Mouse (Mus musculus): ENCODE measurements around the gene Atp2b4. TPM values are rescaled to one million over a fixed set of nuclear protein-coding genes. Genes with fewer than 3 reads are reported as not detected.

The Atp2b4 gene
- polyA plus RNA-seq, 1 experiment from 2014 or later: 23.4 TPM

DNA sequence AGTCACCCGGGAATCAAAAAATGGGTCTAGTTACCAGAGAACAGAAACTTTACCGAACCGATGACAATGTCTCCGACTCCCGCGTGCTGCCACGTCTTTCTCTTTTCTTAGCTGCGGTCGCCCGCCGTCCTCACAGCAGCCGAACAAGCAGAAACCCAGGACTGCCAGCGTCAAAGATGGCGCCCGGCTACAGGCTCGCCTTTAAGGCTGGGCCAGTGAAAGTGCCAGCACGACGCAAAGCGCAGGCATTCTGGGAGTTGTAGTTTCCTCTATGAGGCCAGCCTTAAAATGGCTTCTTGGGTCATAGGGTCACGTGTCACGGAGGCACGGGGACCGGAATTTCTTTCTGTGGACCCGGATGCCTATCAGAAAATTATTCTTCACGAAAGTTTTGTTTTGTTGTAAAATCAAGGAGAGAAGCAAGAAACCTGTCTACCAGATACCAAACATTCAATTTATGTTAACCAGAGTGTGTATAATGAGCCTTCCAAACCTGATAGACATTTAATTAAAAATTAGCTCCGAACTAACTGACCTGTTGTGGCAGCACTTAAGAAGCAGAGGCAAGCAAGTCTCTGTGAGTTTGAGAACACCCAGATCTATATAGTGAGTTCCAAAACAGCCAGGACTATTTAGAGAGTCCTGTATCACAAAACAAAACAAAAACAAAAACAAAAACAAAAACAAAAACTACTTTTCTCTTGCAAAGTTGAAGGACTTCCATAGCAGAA is 139.5 kb downstream of the Atp2b4 start, which contains the start of gene Gm38394:
Gene Gm38394, minus strand, starts transcription at position 116 of the 731 bp plus-strand sequence.
- WGBS: 3% methylated on average over 24 of the region's 26 CpGs
- peaks cover 26% of the 10 kb centered on the region for H3K4me1 ChIP-seq (ENCODE audit: control insufficient read depth, insufficient read depth, low read length)
- ATAC-seq (ENCODE audit: low read depth): peak; percentile 99
- peak within 1 kb of the TSS; percentile 64 for H3K4me3 ChIP-seq (ENCODE audit: low read depth, low read length)
- peak within 1 kb of the TSS; percentile 92 for H3K9ac ChIP-seq (ENCODE audit: low read depth, low read length)
- H3K27me3 ChIP-seq (replicated peaks; ENCODE audit: control insufficient read depth, insufficient read depth, low read length): no peaks in the 10 kb centered on the region
- H3K27ac ChIP-seq (replicated peaks; ENCODE audit: low read depth, low read length): peak within 1 kb of the TSS; percentile 97
- peak within 1 kb of the TSS; percentile 73 for H3K4me2 ChIP-seq (ENCODE audit: low read depth, low read length)
- H3K36me3 ChIP-seq (ENCODE audit: control insufficient read depth, insufficient read depth, low read length): peaks cover 32% of the 10 kb centered on the region
- peak; percentile 99 for DNase-seq (ENCODE audit: low spot score)
- H3K9me3 ChIP-seq (ENCODE audit: control insufficient read depth, low read length): no peaks in the 10 kb centered on the region

GRCm38 (mm10) chr1:133660466-133661202 is 140.2 kb downstream of the Atp2b4 start, which contains the start of gene Zbed6:
Zbed6 (minus strand) TSS chr1:133660885.
- under 1% methylated on average over 19 of the region's 41 CpGs for WGBS
- peak; percentile 81 for ATAC-seq (ENCODE audit: low read depth)

DNA sequence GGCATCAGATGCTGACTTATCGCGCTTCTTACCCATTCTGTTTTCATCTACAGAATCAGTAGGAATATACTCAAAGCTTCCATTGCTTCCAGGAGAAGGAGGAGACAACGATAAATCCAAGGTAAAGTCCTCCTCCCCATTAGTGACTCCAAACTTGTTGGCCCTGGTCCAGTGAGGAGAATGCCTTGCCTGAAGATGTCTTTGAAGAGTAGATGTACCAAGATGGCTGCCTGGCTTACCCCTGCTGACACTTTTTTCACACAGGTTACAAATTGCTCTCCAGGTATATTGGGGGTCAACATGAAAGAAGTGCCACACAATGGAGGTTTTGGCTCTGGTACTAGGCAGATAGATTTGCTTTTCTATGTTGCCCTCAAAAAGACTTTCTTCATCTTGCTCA is 142.0 kb downstream of the Atp2b4 start:
- Histone ChIP-seq H3K9ac (ENCODE audit: low read depth, low read length) (no peak overlapping the region; the same call in 1 of the 2 replicates), H3K36me3 (ENCODE audit: control insufficient read depth, insufficient read depth, low read length) (peaks cover 39% of the 10 kb centered on the region), H3K4me1 (ENCODE audit: control insufficient read depth, insufficient read depth, low read length) (peaks cover 26% of the 10 kb centered on the region), H3K4me3 (ENCODE audit: low read depth, low read length) (no peak overlapping the region), H3K27ac (replicated peaks; ENCODE audit: low read depth, low read length) (no peak overlapping the region), H3K4me2 (ENCODE audit: low read depth, low read length) (peak overlapping the region; percentile 73), H3K27me3 (replicated peaks; ENCODE audit: control insufficient read depth, insufficient read depth, low read length) (no peaks in the 10 kb centered on the region), H3K9me3 (ENCODE audit: control insufficient read depth, low read length) (no peaks in the 10 kb centered on the region)
- ATAC-seq (ENCODE audit: low read depth) (no peak), DNase-seq (ENCODE audit: low spot score) (peak; percentile 2)
- 64% methylated on average over 3 of the region's 3 CpGs for whole genome bisulfite sequencing

More at GRCm38 (mm10) chr1:133660466-133661202, 140.2 kb downstream of the Atp2b4 start, which contains the start of gene Zbed6:
- Histone ChIP-seq H3K36me3 (ENCODE audit: control insufficient read depth, insufficient read depth, low read length) (peaks cover 34% of the 10 kb centered on the region), H3K4me2 (ENCODE audit: low read depth, low read length) (peak within 1 kb of the TSS; percentile 73), H3K27ac (replicated peaks; ENCODE audit: low read depth, low read length) (peak within 1 kb of the TSS; percentile 97), H3K9me3 (ENCODE audit: control insufficient read depth, low read length) (no peaks in the 10 kb centered on the region), H3K9ac (ENCODE audit: low read depth, low read length) (peak within 1 kb of the TSS; percentile 92), H3K27me3 (replicated peaks; ENCODE audit: control insufficient read depth, insufficient read depth, low read length) (no peaks in the 10 kb centered on the region), H3K4me3 (ENCODE audit: low read depth, low read length) (peak within 1 kb of the TSS; percentile 64), H3K4me1 (ENCODE audit: control insufficient read depth, insufficient read depth, low read length) (peaks cover 26% of the 10 kb centered on the region)
- DNase-seq (ENCODE audit: low spot score): peak; percentile 79

- Histone ChIP-seq H3K36me3 (ENCODE audit: control insufficient read depth, insufficient read depth, low read length) (peaks cover 52% of the 10 kb centered on the region), H3K4me3 (ENCODE audit: low read depth, low read length) (no peak overlapping the region), H3K9me3 (ENCODE audit: control insufficient read depth, low read length) (no peaks in the 10 kb centered on the region), H3K4me1 (ENCODE audit: control insufficient read depth, insufficient read depth, low read length) (peaks cover 26% of the 10 kb centered on the region), H3K4me2 (ENCODE audit: low read depth, low read length) (peak overlapping the region; percentile 11; the same call in 1 of the 2 replicates), H3K9ac (ENCODE audit: low read depth, low read length) (no peak overlapping the region), H3K27me3 (replicated peaks; ENCODE audit: control insufficient read depth, insufficient read depth, low read length) (no peaks in the 10 kb centered on the region), H3K27ac (replicated peaks; ENCODE audit: low read depth, low read length) (no peak overlapping the region)
- no peak for ATAC-seq (ENCODE audit: low read depth)
- DNase-seq (ENCODE audit: low spot score): no peak
- WGBS: 63% methylated on average over 5 of the region's 5 CpGs
Measured at GRCm38 (mm10) chr1:133656811-133657210, 144.0 kb downstream of the Atp2b4 start.

DNA sequence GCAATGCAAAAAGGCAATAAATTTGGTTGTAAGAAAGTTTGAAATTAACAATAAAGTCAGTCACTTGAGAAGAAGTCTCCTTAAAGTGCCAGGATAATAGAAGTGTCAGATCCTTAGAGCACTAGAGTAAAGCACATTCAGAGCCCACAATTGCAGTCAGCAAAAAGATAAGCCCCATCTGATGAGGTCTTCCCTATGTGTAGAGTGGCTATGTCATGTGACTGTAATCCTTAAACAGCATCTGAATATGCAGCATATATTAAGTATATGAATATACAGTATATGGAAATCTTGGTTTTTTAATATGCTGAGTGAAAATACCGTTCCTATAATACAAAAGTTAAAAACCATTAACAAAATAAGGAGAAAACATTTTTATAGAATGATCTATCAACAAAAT is 147.8 kb downstream of the Atp2b4 start:
- peaks cover 51% of the 10 kb centered on the region for H3K36me3 ChIP-seq (ENCODE audit: control insufficient read depth, insufficient read depth, low read length)
- no peaks in the 10 kb centered on the region for H3K9me3 ChIP-seq (ENCODE audit: control insufficient read depth, low read length)
- DNase-seq (ENCODE audit: low spot score) (no peak), ATAC-seq (ENCODE audit: low read depth) (no peak)
- peaks cover 8% of the 10 kb centered on the region; the same call in 1 of the 2 replicates for H3K4me1 ChIP-seq (ENCODE audit: control insufficient read depth, insufficient read depth, low read length)
- H3K4me2 ChIP-seq (ENCODE audit: low read depth, low read length): no peak overlapping the region
- no peaks in the 10 kb centered on the region for H3K27me3 ChIP-seq (replicated peaks; ENCODE audit: control insufficient read depth, insufficient read depth, low read length)
- no peak overlapping the region for H3K9ac ChIP-seq (ENCODE audit: low read depth, low read length)
- no peak overlapping the region for H3K27ac ChIP-seq (replicated peaks; ENCODE audit: low read depth, low read length)
- 100% methylated on average over 1 of the region's 1 CpGs for WGBS
- H3K4me3 ChIP-seq (ENCODE audit: low read depth, low read length): no peak overlapping the region

- H3K4me2 ChIP-seq (ENCODE audit: low read depth, low read length): no peak overlapping the region
- H3K27me3 ChIP-seq (replicated peaks; ENCODE audit: control insufficient read depth, insufficient read depth, low read length): no peaks in the 10 kb centered on the region
- no peaks in the 10 kb centered on the region for H3K4me1 ChIP-seq (ENCODE audit: control insufficient read depth, insufficient read depth, low read length)
- 96% methylated on average over 7 of the region's 7 CpGs for WGBS
- H3K4me3 ChIP-seq (ENCODE audit: low read depth, low read length): no peak overlapping the region
- no peaks in the 10 kb centered on the region for H3K9me3 ChIP-seq (ENCODE audit: control insufficient read depth, low read length)
- no peak overlapping the region for H3K9ac ChIP-seq (ENCODE audit: low read depth, low read length)
- DNase-seq (ENCODE audit: low spot score) (no peak), ATAC-seq (ENCODE audit: low read depth) (no peak)
- H3K36me3 ChIP-seq (ENCODE audit: control insufficient read depth, insufficient read depth, low read length): peaks cover 54% of the 10 kb centered on the region
- no peak overlapping the region for H3K27ac ChIP-seq (replicated peaks; ENCODE audit: low read depth, low read length)
Measured at GRCm38 (mm10) chr1:133650288-133651055, 150.4 kb downstream of the Atp2b4 start.

Small RNAs within 50 kb of the gene (microRNA-seq; reads per million reads assigned to microRNA genes)
- 1.5 reads per million for gene Mir6903 (ENCODE audit: borderline number of aligned reads)

Other genes with a start within 250 kb of the Atp2b4 start
- 598 and 599 TPM in 2 replicates for gene Snrpe, start 190.8 kb downstream of the Atp2b4 start, polyA plus RNA-seq (2014; fragmentation: Nextera tagmentation; extraction: Ambion mirVana)
- gene Zbed6, start 140.2 kb downstream of the Atp2b4 start, polyA plus RNA-seq (2014; fragmentation: Nextera tagmentation; extraction: Ambion mirVana): not detected in 2 replicates
- 11.0 and 11.5 TPM in 2 replicates for gene Gm38394, start 139.7 kb downstream of the Atp2b4 start, polyA plus RNA-seq (2014; fragmentation: Nextera tagmentation; extraction: Ambion mirVana)
- 0.11 and 0.80 TPM in 2 replicates for gene Lax1, start 110.9 kb downstream of the Atp2b4 start, polyA plus RNA-seq (2014; fragmentation: Nextera tagmentation; extraction: Ambion mirVana)
- 0.82 and 1.3 TPM in 2 replicates for gene Optc, start 107.0 kb upstream of the Atp2b4 start, polyA plus RNA-seq (2014; fragmentation: Nextera tagmentation; extraction: Ambion mirVana)
- 13.2 and 13.9 TPM in 2 replicates for gene Prelp, start 120.4 kb upstream of the Atp2b4 start, polyA plus RNA-seq (2014; fragmentation: Nextera tagmentation; extraction: Ambion mirVana)
- gene Fmod, start 236.2 kb upstream of the Atp2b4 start, polyA plus RNA-seq (2014; fragmentation: Nextera tagmentation; extraction: Ambion mirVana): 40.8 and 44.2 TPM in 2 replicates

All from embryonic facial prominence, embryonic 14.5 days (tissue).